Comparison of ENCODE assay signal across 19 mouse cellular contexts in the genomic region with DNA sequence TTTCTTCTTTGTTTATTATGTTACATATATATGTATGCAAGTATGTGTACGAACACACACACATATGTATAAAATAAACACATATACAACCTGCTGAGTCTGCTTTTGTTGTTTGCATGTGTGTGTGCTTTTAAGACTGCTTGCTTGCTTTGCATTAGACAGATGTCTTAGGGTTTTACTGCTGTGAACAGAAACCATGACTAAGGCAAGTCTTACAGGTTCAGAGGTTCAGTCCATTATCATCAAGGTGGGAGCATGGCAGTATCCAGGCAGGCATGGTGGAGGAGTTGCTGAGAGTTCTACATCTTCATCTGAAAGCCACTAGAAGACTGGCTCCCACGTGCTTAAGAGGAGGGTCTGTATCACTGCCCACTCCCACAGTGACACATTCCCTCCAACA.
"Had no signal": no experiment of that assay in that cellular context is flagged by ENCODE, and none has a peak within 500 bp of the region (broad histone marks: within the 10 kb centered on the region; RNA-seq: fewer than 3 reads in every experiment).

No protein-coding gene starts in this region.

- H3K27me3 ChIP-seq: liver, embryonic 15.5 days; lung, embryonic 15.5 days; megakaryocyte, embryonic 14.5 days; midbrain, embryonic 13.5 days; midbrain, embryonic 15.5 days; neural tube, embryonic 12.5 days had no signal

- H3K36me3 ChIP-seq: liver, embryonic 15.5 days; lung, embryonic 15.5 days; midbrain, embryonic 13.5 days; midbrain, embryonic 15.5 days; neural tube, embryonic 12.5 days had no signal

- H3K27ac ChIP-seq: liver, embryonic 15.5 days; lung, embryonic 15.5 days; macrophage; midbrain, embryonic 13.5 days; midbrain, embryonic 15.5 days; neural tube, embryonic 12.5 days had no signal

- H3K4me1 ChIP-seq: liver, embryonic 15.5 days; lung, embryonic 15.5 days; megakaryocyte, embryonic 14.5 days; midbrain, embryonic 13.5 days; midbrain, embryonic 15.5 days; neural tube, embryonic 12.5 days had no signal

- H3K4me3 ChIP-seq: liver, embryonic 15.5 days; lung, embryonic 15.5 days; megakaryocyte, embryonic 14.5 days; midbrain, embryonic 13.5 days; midbrain, embryonic 15.5 days; neural tube, embryonic 12.5 days had no signal

- DNase-seq: liver, postnatal 0 days; lung, adult 2 months; lung, postnatal 14 days; lung, postnatal 36 days; retina, postnatal 1 day; right cerebral cortex, adult 18-20 months; right cerebral cortex, postnatal 25 days; right cerebral cortex, postnatal 4 days; spleen, adult 18-20 months; thymus, adult 18-20 months; thymus, postnatal 14 days; thymus, postnatal 36 days had no signal
